Mouse (Mus musculus) heart, postnatal 36 days (tissue): ENCODE measurements at regions not wholly inside any gene's neighbourhood (a gene's known extent, or its start where the extent isn't known, plus 50 kb on each side); places are given as distances from the start of the nearest gene placed in this dataset.

Experiments
- DNase-seq, 2 experiments: peaks; one replicate each; pipeline ENCODE4 v3.0.0; 2021 to 2022
- intact Hi-C: fragments of 180-260 bp; cut with DNase I; formaldehyde crosslinking; loops from one replicate; pipeline ENCODE4 v1.15.1; 2025

DNA sequence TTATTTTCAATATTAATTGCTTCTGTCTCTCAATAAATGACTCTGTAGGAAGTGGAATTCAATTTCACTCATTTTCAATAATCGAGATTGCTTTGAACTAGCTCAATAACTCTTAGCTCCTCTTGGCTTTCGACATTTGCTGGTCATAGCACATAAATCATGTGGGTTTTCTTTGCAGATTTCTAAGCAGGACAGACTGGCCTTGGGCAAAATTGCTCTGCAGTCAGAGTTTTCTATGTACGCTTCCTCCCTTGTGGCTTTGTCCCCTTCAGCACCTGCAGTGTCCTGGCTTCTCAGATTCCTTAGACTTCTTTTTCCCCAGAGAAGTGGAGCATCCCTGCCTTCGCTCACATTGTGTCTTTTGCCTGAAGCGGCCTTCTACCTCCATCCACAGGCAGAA lies 124.6 kb upstream of the Rarb start:
- no peak for DNase-seq
- intact Hi-C loops: no loop called here

GRCm38 (mm10) chr14:16927136-16927535 lies 108.2 kb upstream of the Rarb start:
- intact Hi-C loops: no loop called here
- DNase-seq: no peak

GRCm38 (mm10) chr14:16901534-16902147 lies 82.7 kb upstream of the Rarb start:
- DNase-seq: no peak
- intact Hi-C loops: no loop called here

DNA sequence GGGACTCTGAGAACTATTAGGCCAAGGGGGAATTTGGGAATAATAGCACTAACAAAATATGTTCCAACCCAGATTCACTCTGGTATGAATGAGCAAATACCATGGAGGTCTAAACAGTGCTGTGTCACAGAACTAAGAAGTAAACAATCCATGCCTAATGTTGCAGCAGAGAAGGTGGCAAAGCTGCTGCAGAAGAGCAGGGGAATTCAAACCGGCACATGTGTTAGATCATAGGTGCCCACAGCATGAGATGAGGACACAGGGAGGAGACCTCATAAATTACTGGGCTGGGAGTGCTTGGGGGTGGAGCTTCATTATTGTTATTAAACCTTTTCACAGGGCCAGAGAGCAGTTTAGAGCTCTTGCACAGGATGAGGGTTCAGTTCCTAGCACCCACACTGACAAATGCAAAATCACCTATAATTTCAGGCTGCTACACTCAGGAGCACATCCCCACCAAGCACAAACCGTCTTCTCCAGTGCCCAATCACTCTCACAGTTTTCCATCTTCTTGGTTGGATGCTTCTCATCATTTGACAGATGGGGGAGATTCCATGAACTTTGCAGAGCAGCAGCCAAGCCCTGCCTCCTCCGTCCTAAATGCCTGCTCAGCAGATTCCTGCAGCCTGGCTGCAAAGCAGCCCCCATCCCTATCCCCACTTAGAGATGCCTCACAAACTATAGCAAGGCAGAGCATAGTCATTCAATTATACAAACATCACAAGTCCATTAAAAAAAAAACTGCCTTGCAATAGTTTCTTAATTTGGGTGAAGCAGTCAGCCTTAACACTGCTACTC lies 79.0 kb upstream of the Rarb start:
- intact Hi-C loops: no loop called here
- no peak for DNase-seq

DNA sequence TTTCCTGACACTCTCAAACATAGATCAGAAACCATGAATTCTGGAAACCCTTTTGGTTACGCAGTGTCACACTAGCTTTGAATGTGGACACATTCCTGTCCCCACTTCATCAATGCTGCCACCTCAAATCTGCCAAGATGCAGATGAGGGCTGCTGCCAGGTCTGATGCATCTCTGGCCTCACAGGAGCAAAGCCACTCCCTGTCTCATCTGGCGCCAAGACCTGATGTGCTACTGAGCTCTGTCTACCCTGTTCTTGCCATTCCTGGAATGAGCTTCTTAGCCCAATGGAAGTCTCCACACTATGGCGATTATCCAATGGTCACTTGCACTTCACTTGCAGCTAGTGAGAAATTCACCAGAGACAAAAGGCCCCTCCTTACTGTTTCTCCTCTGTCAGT lies 78.0 kb upstream of the Rarb start:
- no peak for DNase-seq
- intact Hi-C loops: no loop called here

DNA sequence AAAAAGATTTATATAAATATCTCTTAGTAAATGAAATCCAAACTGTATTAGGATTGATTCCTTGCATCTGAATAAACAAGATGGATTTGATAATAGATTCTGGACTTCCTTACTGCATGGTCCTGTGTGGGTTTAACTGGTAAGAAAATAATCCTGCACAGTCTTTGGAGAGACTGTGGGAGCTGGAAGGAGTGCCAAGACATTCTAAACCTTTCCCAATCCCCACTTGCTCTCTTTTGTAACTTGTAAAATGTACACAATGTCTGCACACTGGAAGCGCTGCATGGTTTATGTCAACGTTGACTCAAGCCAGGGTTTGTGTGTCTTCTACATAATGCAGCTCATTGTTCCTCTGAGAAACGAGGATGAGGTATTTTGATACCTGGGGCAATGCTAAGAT lies 62.3 kb upstream of the Rarb start:
- no peak for DNase-seq
- intact Hi-C loops: no loop called here

- intact Hi-C loops: no loop called here
- DNase-seq: no peak
Observed at GRCm38 (mm10) chr14:16869221-16869620, 50.3 kb upstream of the Rarb start.
